Mouse (Mus musculus): ENCODE measurements around the gene Tfap4. TPM values are rescaled to one million over a fixed set of nuclear protein-coding genes. Genes with fewer than 3 reads are reported as not detected.

Tfap4 gene
- total RNA-seq, 4 experiments from 2014 or later = 3.2 to 5.5 (median 3.7) TPM

Other genes with a start within 250 kb of the Tfap4 start
- gene Adcy9, start 139.4 kb downstream of the Tfap4 start, total RNA-seq (2022) = 10 to 100 TPM; 39.3 to 50.8 (median 41.4) TPM
- 1,000 to 10,000 TPM; 1,019 to 1,332 (median 1,204) TPM for gene Srl, start 18.0 kb downstream of the Tfap4 start, total RNA-seq (2022)
- gene Glis2, start 34.9 kb upstream of the Tfap4 start, total RNA-seq (2022) = 1 to 10 TPM; 1.8 to 4.0 (median 3.5) TPM
- gene Pam16, start 65.1 kb upstream of the Tfap4 start, total RNA-seq (2022) = 100 to 1,000 TPM in 3 of 4 experiments, 10 to 100 TPM in 1; 93.3 to 129 (median 113) TPM
- gene Vasn, start 80.1 kb upstream of the Tfap4 start, total RNA-seq (2022) = 1 to 10 TPM; 2.5 to 4.3 (median 3.9) TPM
- 100 to 1,000 TPM in 1 of 4 experiments, 10 to 100 TPM in 3; 99.4 to 103 (median 99.8) TPM for gene Dnaja3, start 80.1 kb upstream of the Tfap4 start, total RNA-seq (2022)
- 10 to 100 TPM; 11.7 to 15.1 (median 14.0) TPM for gene Coro7, start 119.9 kb upstream of the Tfap4 start, total RNA-seq (2022)
- gene Nmral1, start 159.5 kb upstream of the Tfap4 start, total RNA-seq (2022) = 1 to 10 TPM; 1.9 to 3.3 (median 2.8) TPM
- 10 to 100 TPM; 38.6 to 42.3 (median 41.9) TPM for gene Hmox2, start 166.5 kb upstream of the Tfap4 start, total RNA-seq (2022)
- gene Cdip1, start 230.4 kb upstream of the Tfap4 start, total RNA-seq (2022) = 10 to 100 TPM; 68.2 to 77.8 (median 71.6) TPM